Mouse (Mus musculus) left cerebral cortex, postnatal 4 days (tissue): ENCODE data around the gene Zscan26. TPM values are rescaled to one million over a fixed set of nuclear protein-coding genes. Genes with fewer than 3 reads are reported as not detected.
"Not testable (repeated sequence)": the region's sequence is repeated elsewhere in the genome, so short reads cannot be mapped to it uniquely, and the experiment has no call there.

ENCODE experiments used
- DNase-seq: peaks from one replicate; pipeline ENCODE4 v3.0.0-alpha.2; 2022
- intact Hi-C: fragments of 180-260 bp; cut with DNase I; formaldehyde crosslinking; loops from one replicate; pipeline ENCODE4 v1.15.1; 2025
- total RNA-seq, 2 experiments: library from RNA; stranded (reverse); gene quantifications; 2 replicates each; pipeline ENCODE4 v1.2.3; 2021

Gene Zscan26
- 10 to 100 TPM; 27.0 to 28.7 TPM for total RNA-seq

GRCm38 (mm10) chr13:21453449-21453848 is at the start of gene Zscan26:
Zscan26 (minus strand) TSS chr13:21453730.
- intact Hi-C loops = no loop called here
- peak; percentile 75 for DNase-seq

GRCm38 (mm10) chr13:21502296-21502695 is 48.8 kb upstream of the Zscan26 start:
- intact Hi-C loops = no loop called here
- DNase-seq = no peak

- intact Hi-C loops, DNase-seq: not testable (repeated sequence)
Observed at GRCm38 (mm10) chr13:21501182-21501581, 47.7 kb upstream of the Zscan26 start, which contains the start of gene Gm11273. Gm11273 (minus strand) TSS chr13:21501418.

- DNase-seq = peak; percentile 10
- intact Hi-C loops = no loop called here
Observed at GRCm38 (mm10) chr13:21495080-21495479, 41.5 kb upstream of the Zscan26 start, which contains the start of gene AK157302. AK157302 (plus strand) TSS chr13:21495223.

DNA sequence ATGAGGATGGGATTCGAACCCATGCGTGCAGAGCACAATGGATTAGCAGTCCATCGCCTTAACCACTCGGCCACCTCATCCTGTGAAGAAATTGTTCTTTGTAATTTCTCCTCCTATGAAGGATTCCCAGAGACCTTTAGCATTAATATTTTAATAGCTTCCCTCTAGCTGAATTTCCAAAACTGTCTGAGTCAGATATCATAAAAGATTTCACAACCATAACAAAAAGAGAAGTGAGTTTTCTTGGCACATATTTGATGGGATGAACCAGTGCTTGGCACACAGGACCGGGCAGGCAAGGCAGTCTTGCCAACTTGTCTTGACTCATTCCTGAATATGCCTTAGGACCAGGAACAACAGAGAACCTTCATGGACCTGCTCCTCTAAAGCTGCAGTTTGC is 39.3 kb upstream of the Zscan26 start:
- no peak for DNase-seq
- intact Hi-C loops = no loop called here

GRCm38 (mm10) chr13:21486881-21487280 is 33.4 kb upstream of the Zscan26 start:
- no peak for DNase-seq
- intact Hi-C loops = no loop called here

DNA sequence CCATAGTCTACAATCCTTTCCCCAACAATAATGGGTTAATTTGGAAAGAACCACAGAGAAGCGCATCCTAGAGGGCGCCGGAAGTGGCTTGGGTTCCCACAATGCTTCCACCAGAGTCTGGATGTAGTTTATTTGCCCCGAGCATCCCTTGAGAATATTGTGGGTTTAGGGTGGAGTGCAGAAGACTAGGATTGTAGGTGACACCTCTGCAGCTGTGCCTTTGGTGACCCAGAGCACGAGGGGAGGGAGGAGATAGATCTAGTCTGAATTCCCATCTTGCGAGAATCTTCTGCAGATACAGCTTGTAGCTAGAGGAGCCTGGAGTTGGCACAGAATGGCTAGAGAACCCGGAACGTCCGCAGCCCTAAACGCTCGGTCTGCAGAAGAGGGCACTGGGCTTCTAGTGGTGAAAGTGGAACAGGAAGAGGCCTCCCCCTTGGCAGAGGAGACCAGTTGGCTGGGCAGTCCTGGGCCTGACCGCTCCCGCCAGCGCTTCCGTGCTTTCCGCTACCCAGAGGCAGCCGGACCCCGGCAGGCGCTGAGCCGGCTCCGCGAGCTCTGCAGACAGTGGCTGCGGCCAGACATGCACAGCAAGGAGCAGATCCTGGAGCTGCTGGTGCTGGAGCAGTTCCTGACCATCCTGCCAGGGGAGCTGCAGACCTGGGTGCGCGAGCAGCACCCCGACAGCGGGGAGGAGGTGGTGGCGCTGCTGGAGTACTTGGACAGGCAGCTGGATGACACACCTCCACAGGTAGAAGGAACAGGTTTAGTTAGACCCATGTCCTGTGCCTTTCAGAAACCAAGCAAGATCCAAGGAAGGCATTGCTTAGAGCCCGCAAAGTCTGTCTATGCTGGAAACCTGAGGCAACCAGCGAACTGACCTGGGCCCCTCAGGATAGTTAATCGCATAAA is 25.5 kb upstream of the Zscan26 start, which contains the start of the genes Zkscan4 and Gm10065:
Gene Zkscan4 (plus strand): TSS at position 149 of the 912 bp plus-strand sequence.
Gene Gm10065 (minus strand): TSS at position 683 of the 912 bp plus-strand sequence.
- intact Hi-C loops = not testable (repeated sequence)
- peak; percentile 75 for DNase-seq

DNA sequence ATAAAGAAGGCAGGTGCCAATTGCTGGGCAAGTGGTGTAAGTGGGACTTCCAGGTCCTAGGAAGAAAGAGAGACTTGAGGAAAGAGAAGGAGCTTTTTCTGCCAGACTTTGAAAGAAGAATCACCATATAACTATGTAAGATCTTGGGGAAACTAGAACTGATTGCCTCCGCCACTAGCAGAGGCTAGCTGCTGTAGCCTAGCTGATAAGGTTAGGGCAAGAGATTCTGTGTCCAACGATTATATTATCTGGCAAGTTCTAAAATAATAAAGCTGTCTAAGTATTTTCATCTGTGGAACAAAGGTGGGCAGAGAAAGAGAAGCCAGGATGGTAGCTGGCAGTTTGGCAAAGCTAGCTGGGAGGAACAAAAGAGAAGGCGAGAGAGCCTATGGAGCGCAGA is 18.9 kb upstream of the Zscan26 start:
- intact Hi-C loops = no loop called here
- DNase-seq = no peak

DNA sequence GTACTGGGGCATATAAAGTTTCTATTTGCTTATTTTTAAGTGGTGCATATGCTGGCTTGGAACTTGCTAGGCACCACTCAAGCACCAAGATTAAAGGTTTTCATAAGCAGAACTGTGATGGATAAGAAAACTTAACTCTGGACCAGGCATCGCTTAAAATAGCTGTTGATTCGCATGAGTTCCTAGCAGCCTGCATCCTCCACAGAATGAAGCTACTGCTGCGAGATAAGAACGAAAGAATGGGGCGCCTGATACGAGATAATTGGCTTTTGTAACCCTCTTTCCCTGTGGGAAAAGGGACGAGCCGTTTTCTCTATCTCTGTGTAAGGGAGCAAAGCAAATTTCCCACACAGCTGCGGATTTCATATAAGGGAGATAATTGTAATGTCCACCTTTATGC is 15.6 kb upstream of the Zscan26 start:
- no peak for DNase-seq
- intact Hi-C loops = no loop called here

- intact Hi-C loops = no loop called here
- DNase-seq = peak; percentile 80
Observed at GRCm38 (mm10) chr13:21468061-21469019, 14.8 kb upstream of the Zscan26 start, which contains the start of gene Nkapl. Nkapl (minus strand) TSS chr13:21468509.

DNA sequence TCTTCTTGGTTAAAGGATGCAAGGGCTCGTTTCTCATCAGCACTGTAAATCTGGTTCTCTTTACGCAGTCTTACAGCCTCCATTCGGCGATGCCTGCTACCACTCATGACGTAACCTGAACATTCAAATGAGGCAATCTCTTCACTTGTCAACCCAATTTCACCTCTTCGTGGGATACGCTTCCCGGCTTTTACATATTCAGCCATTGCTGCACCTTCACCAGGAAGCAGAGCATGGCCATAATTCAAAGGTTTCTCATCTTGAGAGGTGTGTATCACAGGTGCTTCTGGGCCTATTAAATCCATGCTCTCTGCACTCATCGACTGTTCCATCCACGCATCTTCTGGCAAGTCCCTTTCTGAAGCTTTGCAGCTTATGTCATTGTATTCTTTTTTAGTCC is 13.8 kb upstream of the Zscan26 start:
- intact Hi-C loops = no loop called here
- no peak for DNase-seq

DNA sequence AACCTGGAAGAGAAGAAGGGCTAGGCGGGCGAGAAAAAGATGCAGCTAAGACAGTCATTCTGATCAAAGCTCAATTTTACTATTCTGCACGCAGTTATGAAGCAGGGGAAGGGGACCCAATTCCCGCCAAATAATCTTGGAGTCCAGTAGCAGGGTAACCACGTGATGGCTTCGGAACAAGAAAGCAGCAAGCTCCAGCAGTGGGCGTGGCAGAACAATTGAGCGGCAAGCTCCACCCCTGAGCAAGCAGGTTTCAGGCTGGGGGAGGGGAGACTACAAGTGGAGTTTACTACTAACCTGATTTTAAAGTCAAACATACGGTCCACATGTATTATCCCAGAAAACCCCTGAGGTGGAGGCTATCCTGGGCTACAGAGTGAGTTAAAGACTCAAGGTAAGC is 9.0 kb upstream of the Zscan26 start:
- DNase-seq, intact Hi-C loops: not testable (repeated sequence)

GRCm38 (mm10) chr13:21456347-21456746 is 2.8 kb upstream of the Zscan26 start:
- intact Hi-C loops = no loop called here
- no peak for DNase-seq

DNA sequence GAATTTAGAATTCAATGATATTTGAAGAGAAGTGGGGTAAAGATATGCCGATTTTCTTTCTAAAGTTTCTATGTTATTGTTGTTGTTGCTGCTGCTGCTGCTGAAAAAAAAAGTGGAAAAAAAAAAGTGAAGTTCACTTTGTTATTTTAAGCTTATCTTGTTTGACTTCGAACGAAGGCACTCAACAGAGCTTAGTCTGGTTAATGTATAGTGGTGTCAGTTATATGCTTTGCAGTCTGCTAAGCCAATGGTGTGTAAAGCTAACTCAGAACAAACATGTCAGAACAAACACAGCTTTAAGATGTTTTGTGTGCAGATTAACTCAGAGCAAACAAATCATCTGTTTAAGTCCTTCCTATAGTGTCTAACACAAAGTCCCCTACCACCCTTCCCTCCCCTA is 603 bp upstream of the Zscan26 start:
- DNase-seq = no peak
- intact Hi-C loops = no loop called here

- DNase-seq = no peak
- intact Hi-C loops = no loop called here
Observed at GRCm38 (mm10) chr13:21453042-21453441, 488 bp downstream of the Zscan26 start.

DNA sequence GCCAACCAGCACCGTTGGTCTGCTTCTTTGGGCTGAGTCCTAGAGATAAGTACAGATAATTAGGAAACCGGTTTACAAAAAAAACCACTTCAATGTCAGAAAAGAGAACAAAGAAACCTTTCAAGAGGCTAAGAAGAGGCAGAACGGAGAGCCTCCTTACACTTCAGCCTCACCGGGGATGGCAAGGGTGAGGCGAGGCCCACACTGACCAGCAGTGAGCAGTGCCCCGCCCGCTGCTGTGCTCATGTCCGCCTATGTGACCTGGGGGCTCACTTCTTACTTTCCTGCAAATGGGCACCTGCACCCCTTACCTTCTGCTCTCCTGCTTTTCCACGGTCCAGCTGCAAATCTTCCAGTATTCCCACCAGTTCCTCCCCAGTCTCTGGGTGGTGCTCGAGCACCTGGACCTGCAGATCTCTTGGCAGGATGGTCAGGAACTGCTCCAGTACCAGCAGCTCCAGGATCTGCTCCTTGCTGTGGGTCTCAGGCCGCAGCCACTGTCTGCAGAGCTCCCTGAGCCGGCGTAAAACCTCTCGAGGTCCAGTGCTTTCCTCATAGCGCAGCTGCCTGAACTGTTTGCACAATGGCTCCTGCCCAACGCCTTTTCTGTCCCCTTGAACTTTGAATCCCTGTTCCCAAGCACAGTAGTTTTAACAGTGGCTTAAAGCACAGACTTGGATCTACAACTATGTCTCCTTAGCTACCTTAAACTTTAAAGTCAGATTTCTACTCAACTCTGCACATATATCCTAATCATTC is 5.5 kb downstream of the Zscan26 start:
- intact Hi-C loops = no loop called here
- DNase-seq = no peak

GRCm38 (mm10) chr13:21446796-21447195 is 6.7 kb downstream of the Zscan26 start:
- DNase-seq = no peak

DNA sequence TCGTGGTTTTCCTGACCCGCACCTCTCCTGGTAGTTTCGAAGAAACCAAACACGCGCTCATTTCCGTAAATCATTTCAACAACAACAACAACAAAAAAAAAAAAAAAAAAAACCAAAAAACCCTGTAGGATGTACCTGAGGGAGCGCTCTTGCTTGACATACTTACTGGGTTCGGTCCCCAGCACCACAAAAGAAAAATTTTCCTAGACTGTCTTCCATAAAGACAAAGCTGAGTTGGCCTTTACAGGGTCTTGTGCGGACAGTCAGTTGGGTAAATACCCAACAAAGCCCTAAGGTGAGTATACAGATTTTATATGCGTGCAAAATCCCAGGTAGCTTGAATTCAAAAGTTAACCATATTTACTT is 12.3 kb downstream of the Zscan26 start:
- no peak for DNase-seq
- intact Hi-C loops = loop anchor here (5.0 kb wide), 1 partner anchor 39 kb away; the partner anchor contains the start of gene Zkscan3

More at GRCm38 (mm10) chr13:21446796-21447195, 6.7 kb downstream of the Zscan26 start:
- intact Hi-C loops = no loop called here

GRCm38 (mm10) chr13:21440503-21441206 is 12.9 kb downstream of the Zscan26 start, which contains the start of gene Pgbd1:
Pgbd1 (minus strand) TSS chr13:21441058.
- peak; percentile 90 for DNase-seq
- intact Hi-C loops = loop anchor here (5.0 kb wide), 1 partner anchor 38 kb away; the partner anchor contains the start of gene Zkscan3
